Comparison of ENCODE assay signal across 7 mouse cellular contexts in the genomic region with DNA sequence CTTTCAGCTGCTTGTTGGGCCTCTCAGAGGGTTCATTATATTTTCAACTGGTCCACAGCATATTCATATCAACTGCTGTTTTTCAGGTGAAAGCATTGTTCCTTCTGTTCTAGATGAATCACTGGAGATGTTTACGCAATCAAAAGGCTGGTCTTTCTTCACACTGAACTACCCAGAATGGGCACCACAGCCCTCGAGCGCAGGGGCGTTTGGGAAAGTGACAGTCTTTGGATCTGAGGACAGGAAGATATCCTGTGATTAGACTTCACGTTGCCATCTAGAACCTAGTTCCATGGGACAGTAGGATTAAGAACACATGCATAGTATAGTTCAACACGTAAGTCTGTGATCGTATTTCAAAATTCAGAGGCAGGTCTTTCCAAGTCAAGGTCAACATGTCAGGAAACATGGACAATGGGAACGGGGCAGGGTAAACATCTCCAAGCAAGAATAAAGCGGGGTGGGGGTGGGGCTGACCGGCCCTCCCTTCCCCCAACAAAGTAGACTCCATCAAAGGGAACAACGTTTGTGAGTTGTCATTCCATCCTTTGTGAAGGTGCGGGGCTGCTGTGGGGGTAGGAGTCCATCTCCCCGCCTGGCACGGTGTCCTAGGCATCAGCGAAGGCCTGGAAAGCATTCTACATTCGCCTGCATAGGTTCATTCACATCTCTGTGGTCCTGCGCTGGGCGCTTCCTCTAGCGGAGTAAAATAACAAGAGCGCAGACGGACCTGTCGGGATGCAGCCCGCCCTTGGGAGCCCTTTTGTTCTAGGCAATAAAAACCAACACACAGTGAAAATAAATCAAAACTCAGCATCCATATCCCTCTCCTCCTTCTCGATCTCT. TPM values are rescaled to one million over a fixed set of nuclear protein-coding genes. Genes with fewer than 3 reads are reported as not detected.
DNase-seq lines count a peak whose midpoint lies in the region; ATAC-seq and TF ChIP-seq lines count a peak whose summit lies in the region.

A gene (plus strand): TSS at position 806 of the 846 bp plus-strand sequence.

- H3K4me2 ChIP-seq in forebrain, embryonic 11.5 days (ENCODE audit: low read depth, low read length, severe bottlenecking): peak within 1 kb of the TSS; percentile 79
- peak within 1 kb of the TSS; percentile 74 for H3K4me2 ChIP-seq in hindbrain, embryonic 15.5 days
- H3K4me2 ChIP-seq in midbrain, postnatal 0 days (ENCODE audit: low read depth, low read length, poor library complexity, severe bottlenecking): peak within 1 kb of the TSS; percentile 85

- peak within 1 kb of the TSS; percentile 68 for H3K27ac ChIP-seq in forebrain, embryonic 11.5 days (ENCODE audit: low read depth, low read length)
- H3K27ac ChIP-seq in hindbrain, embryonic 15.5 days (replicated peaks): peak within 1 kb of the TSS; percentile 94
- H3K27ac ChIP-seq in midbrain, postnatal 0 days (ENCODE audit: low read depth, low read length): peak within 1 kb of the TSS; percentile 96

- peak; percentile 44 for ATAC-seq in forebrain, embryonic 11.5 days (replicated peaks; ENCODE audit: low FRiP score)
- peak; percentile 67 for ATAC-seq in hindbrain, embryonic 15.5 days (ENCODE audit: low FRiP score, low read depth)
- peak; percentile 68 for ATAC-seq in midbrain, postnatal 0 days (ENCODE audit: low FRiP score)

- 9% methylated on average over 24 of the region's 24 CpGs for WGBS in forebrain, embryonic 11.5 days
- 8% methylated on average over 24 of the region's 24 CpGs for WGBS in hindbrain, embryonic 15.5 days
- 7% methylated on average over 24 of the region's 24 CpGs for WGBS in midbrain, postnatal 0 days

- H3K27me3 ChIP-seq in forebrain, embryonic 11.5 days (ENCODE audit: control insufficient read depth, insufficient read depth, low read length): no peaks in the 10 kb centered on the region
- no peaks in the 10 kb centered on the region for H3K27me3 ChIP-seq in hindbrain, embryonic 15.5 days
- H3K27me3 ChIP-seq in midbrain, postnatal 0 days (ENCODE audit: insufficient read depth, low read length): no peaks in the 10 kb centered on the region

- TF ChIP-seq CTCF in midbrain, postnatal 0 days (IDR thresholded peaks at IDR 0.05): no peak

- no peaks in the 10 kb centered on the region for H3K36me3 ChIP-seq in forebrain, embryonic 11.5 days (ENCODE audit: control insufficient read depth, insufficient read depth, low read length)
- H3K36me3 ChIP-seq in hindbrain, embryonic 15.5 days: no peaks in the 10 kb centered on the region
- no peaks in the 10 kb centered on the region for H3K36me3 ChIP-seq in midbrain, postnatal 0 days (ENCODE audit: insufficient read depth, low read length)

- DNase-seq in ZHBTc4 (ENCODE audit: low read depth, low spot score) (peak; percentile 59), adipocyte (ENCODE audit: low spot score) (no peak)
- DNase-seq in brain, adult 2 months (ENCODE audit: low read depth, low spot score): peak; percentile 72
- DNase-seq in forebrain, embryonic 11.5 days (ENCODE audit: low spot score): peak; percentile 60
- DNase-seq in left cerebral cortex, postnatal 25 days (ENCODE audit: low spot score in 2 of 2): peak; percentile 54 to 56
- DNase-seq in midbrain, postnatal 0 days (ENCODE audit: low spot score): peak; percentile 68

- peak within 1 kb of the TSS; percentile 78 for H3K9ac ChIP-seq in forebrain, embryonic 11.5 days (ENCODE audit: low read length)
- peak within 1 kb of the TSS; percentile 78 for H3K9ac ChIP-seq in hindbrain, embryonic 15.5 days
- H3K9ac ChIP-seq in midbrain, postnatal 0 days (replicated peaks; ENCODE audit: low read length, poor library complexity, severe bottlenecking): peak within 1 kb of the TSS; percentile 89

- no peaks in the 10 kb centered on the region for H3K9me3 ChIP-seq in forebrain, embryonic 11.5 days (ENCODE audit: control insufficient read depth, low read length)
- H3K9me3 ChIP-seq in hindbrain, embryonic 15.5 days: no peaks in the 10 kb centered on the region
- H3K9me3 ChIP-seq in midbrain, postnatal 0 days (ENCODE audit: low read length): no peaks in the 10 kb centered on the region

- H3K4me1 ChIP-seq in forebrain, embryonic 11.5 days (replicated peaks; ENCODE audit: control insufficient read depth, insufficient read depth, low read length): no peaks in the 10 kb centered on the region; the same call in 1 of the 2 replicates
- H3K4me1 ChIP-seq in hindbrain, embryonic 15.5 days (replicated peaks): peaks cover 31% of the 10 kb centered on the region
- H3K4me1 ChIP-seq in midbrain, postnatal 0 days (ENCODE audit: insufficient read depth, low read length): peaks cover 18% of the 10 kb centered on the region; the same call in 1 of the 2 replicates

- H3K4me3 ChIP-seq in forebrain, embryonic 11.5 days (ENCODE audit: low read depth, low read length): peak within 1 kb of the TSS; percentile 62
- peak within 1 kb of the TSS; percentile 82 for H3K4me3 ChIP-seq in hindbrain, embryonic 15.5 days
- H3K4me3 ChIP-seq in midbrain, postnatal 0 days (ENCODE audit: low read depth, low read length): peak within 1 kb of the TSS; percentile 65

- intact Hi-C loops in left cerebral cortex, postnatal 25 days (cut with DNase I): loop anchor here (2.0 to 5.0 kb wide), 2 partner anchors 67 to 82 kb away; no protein-coding TSS in a partner anchor

RNA-seq across cellular contexts. Expression of the gene that starts here (rescaled TPM):
- 11.7 and 13.6 TPM in 2 replicates for polyA plus RNA-seq in forebrain, embryonic 11.5 days (2014; fragmentation: Nextera tagmentation; extraction: Ambion mirVana)
- polyA plus RNA-seq in hindbrain, embryonic 15.5 days (2015; fragmentation: Nextera tagmentation; extraction: Ambion mirVana): 23.8 and 24.6 TPM in 2 replicates
- 10 to 100 TPM; 59.4 to 60.7 TPM for total RNA-seq in left cerebral cortex, postnatal 25 days (2021)
- total RNA-seq in midbrain, postnatal 0 days (2014; rRNA removed): 10.1 and 11.0 TPM in 2 replicates
- polyA plus RNA-seq in midbrain, postnatal 0 days (2015; fragmentation: Nextera tagmentation; extraction: Ambion mirVana): 23.1 and 23.6 TPM in 2 replicates
